Mouse (Mus musculus) heart, embryonic 16.5 days (tissue): ENCODE measurements around the gene Bcs1l. TPM values are rescaled to one million over a fixed set of nuclear protein-coding genes. Genes with fewer than 3 reads are reported as not detected.

ENCODE experiments used
- ATAC-seq: fragments of 200-750 bp; cut with Nextera tagmentation; replicated peaks from 2 replicates; pipeline ENCODE4 v1.8.0; 2017; ENCODE audit warnings: moderate number of reproducible peaks; ENCODE audit not compliant: insufficient read depth, low FRiP score; ENCODE audit errors: extremely low read depth
- H3K27ac ChIP-seq: fragments of 300-500 bp; sonication (generic); 2 replicates; pipeline ENCODE4 v1.5.1; 2014; ENCODE audit warnings: mild to moderate bottlenecking, low read length, control low read depth, moderate library complexity
- H3K27me3 ChIP-seq: fragments of 300-500 bp; sonication (generic); 2 replicates; pipeline ENCODE4 v1.6.1; 2014; ENCODE audit warnings: low read length, mixed read lengths; ENCODE audit not compliant: control insufficient read depth, insufficient read depth
- H3K36me3 ChIP-seq: fragments of 300-500 bp; sonication (generic); 2 replicates; pipeline ENCODE4 v1.6.1; 2014; ENCODE audit not compliant: control insufficient read depth, insufficient read depth
- H3K4me1 ChIP-seq: fragments of 300-500 bp; sonication (generic); 2 replicates; pipeline ENCODE4 v1.6.1; 2014; ENCODE audit warnings: low read length, mixed read lengths; ENCODE audit not compliant: control insufficient read depth, insufficient read depth
- H3K4me2 ChIP-seq: fragments of 300-500 bp; sonication (generic); 2 replicates; pipeline ENCODE4 v1.6.1; 2014; ENCODE audit warnings: low read depth, mild to moderate bottlenecking, control low read depth, low read length
- H3K4me3 ChIP-seq: fragments of 300-500 bp; sonication (generic); 2 replicates; pipeline ENCODE4 v1.5.1; 2014; ENCODE audit warnings: mild to moderate bottlenecking, control low read depth, low read length
- H3K9ac ChIP-seq: fragments of 300-500 bp; sonication (generic); 2 replicates; pipeline ENCODE4 v1.6.1; 2014; ENCODE audit warnings: low read length, control low read depth
- H3K9me3 ChIP-seq: fragments of 300-500 bp; sonication (generic); replicated peaks from 2 replicates; pipeline ENCODE4 v1.6.1; 2016; ENCODE audit warnings: low read length; ENCODE audit not compliant: control insufficient read depth
- WGBS: fragments of 180-500 bp; shearing (Covaris S2); extraction: QIAGEN DNeasy Blood & Tissue Kit; methylation state at CpG from one replicate; pipeline ENCODE4 v1.1.7; 2014; 5-methylcytosine and 5-hydroxymethylcytosine counted together
- polyA plus RNA-seq: library from polyadenylated mRNA; unstranded; fragments of >200 nt; fragmentation: Nextera tagmentation; extraction: Ambion mirVana; gene quantifications from 2 replicates; pipeline ENCODE4 v1.2.1, GENCODE M21; 2015

Gene Bcs1l
- polyA plus RNA-seq, 1 experiment from 2014 or later = 25.2 TPM

GRCm38 (mm10) chr1:74584616-74585398 lies 3.3 kb upstream of the Bcs1l start:
- Histone ChIP-seq H3K4me1 (peaks cover 32% of the 10 kb centered on the region), H3K27ac (peak overlapping the region; percentile 76), H3K36me3 (peaks cover 6% of the 10 kb centered on the region), H3K4me2 (peak overlapping the region; percentile 26), H3K9me3 (no peaks in the 10 kb centered on the region), H3K27me3 (no peaks in the 10 kb centered on the region), H3K9ac (peak overlapping the region; percentile 12), H3K4me3 (no peak overlapping the region)
- ATAC-seq = no peak
- WGBS = 73% methylated on average over 3 of the region's 3 CpGs

GRCm38 (mm10) chr1:74587233-74587772 lies 786 bp upstream of the Bcs1l start:
- WGBS = under 1% methylated on average over 24 of the region's 24 CpGs
- Histone ChIP-seq H3K4me3 (peak overlapping the region; percentile 95), H3K4me2 (peak overlapping the region; percentile 94), H3K27me3 (no peaks in the 10 kb centered on the region), H3K4me1 (peaks cover 32% of the 10 kb centered on the region), H3K27ac (peak overlapping the region; percentile 92), H3K9ac (peak overlapping the region; percentile 92), H3K36me3 (peaks cover 11% of the 10 kb centered on the region; the same call in 1 of the 2 replicates), H3K9me3 (no peaks in the 10 kb centered on the region)
- peak; percentile 3 for ATAC-seq

- Histone ChIP-seq H3K4me3 (no peak overlapping the region), H3K4me2 (no peak overlapping the region), H3K4me1 (no peaks in the 10 kb centered on the region), H3K27me3 (no peaks in the 10 kb centered on the region), H3K36me3 (peaks cover 53% of the 10 kb centered on the region), H3K27ac (no peak overlapping the region), H3K9ac (no peak overlapping the region), H3K9me3 (no peaks in the 10 kb centered on the region)
- no peak for ATAC-seq
- WGBS = 80% methylated on average over 8 of the region's 8 CpGs
Measured at GRCm38 (mm10) chr1:74594434-74594833, 6.3 kb downstream of the Bcs1l start.

GRCm38 (mm10) chr1:74600501-74601266 lies 12.6 kb downstream of the Bcs1l start:
- Histone ChIP-seq H3K4me2 (peak overlapping the region; percentile 87), H3K36me3 (peaks cover 19% of the 10 kb centered on the region), H3K27ac (peak overlapping the region; percentile 74), H3K27me3 (no peaks in the 10 kb centered on the region), H3K9me3 (no peaks in the 10 kb centered on the region), H3K9ac (peak overlapping the region; percentile 88), H3K4me1 (peaks cover 12% of the 10 kb centered on the region), H3K4me3 (peak overlapping the region; percentile 88)
- WGBS = 8% methylated on average over 26 of the region's 26 CpGs
- ATAC-seq = peak; percentile 59; the same call in 1 of the 2 replicates

- H3K4me1 ChIP-seq = peaks cover 12% of the 10 kb centered on the region
Measured at GRCm38 (mm10) chr1:74601267-74601962, 13.3 kb downstream of the Bcs1l start, which contains the start of the genes Rnf25 and Stk36. Gene Rnf25, minus strand, starts transcription at chr1:74601397. Gene Stk36, plus strand, starts transcription at chr1:74601445.

DNA sequence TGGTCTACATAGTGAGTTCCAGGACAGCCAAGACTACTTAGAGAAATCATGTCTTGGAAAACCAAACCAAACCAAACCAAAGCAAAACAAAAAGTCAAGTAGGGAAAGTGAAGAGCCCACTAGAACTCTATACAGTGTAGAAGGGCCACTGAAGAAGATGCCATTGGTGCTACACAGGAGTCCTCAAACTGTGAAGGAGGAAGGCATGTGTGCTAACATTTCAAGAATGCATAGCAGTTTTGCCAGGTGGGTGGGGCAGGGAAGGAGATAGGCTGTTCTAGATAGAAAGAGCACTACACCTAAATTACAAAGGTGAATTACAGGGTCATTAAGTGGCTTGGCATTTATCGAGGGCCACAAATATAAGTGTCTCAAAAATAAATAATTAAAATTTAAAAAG lies 36.1 kb downstream of the Bcs1l start:
- Histone ChIP-seq H3K27ac (no peak overlapping the region), H3K27me3 (no peaks in the 10 kb centered on the region), H3K4me2 (no peak overlapping the region), H3K9me3 (no peaks in the 10 kb centered on the region), H3K36me3 (no peaks in the 10 kb centered on the region), H3K4me1 (no peaks in the 10 kb centered on the region), H3K4me3 (no peak overlapping the region), H3K9ac (no peak overlapping the region)
- WGBS = 81% methylated on average over 1 of the region's 1 CpGs
- no peak for ATAC-seq

More at GRCm38 (mm10) chr1:74601267-74601962, 13.3 kb downstream of the Bcs1l start, which contains the start of the genes Rnf25 and Stk36:
- WGBS = 8% methylated on average over 25 of the region's 25 CpGs
- Histone ChIP-seq H3K27me3 (no peaks in the 10 kb centered on the region), H3K36me3 (peaks cover 14% of the 10 kb centered on the region; the same call in 1 of the 2 replicates), H3K4me2 (peak within 1 kb of the TSS; percentile 87), H3K4me3 (peak within 1 kb of the TSS; percentile 88), H3K9ac (peak within 1 kb of the TSS; percentile 88), H3K27ac (peak within 1 kb of the TSS; percentile 74), H3K9me3 (no peaks in the 10 kb centered on the region)
- ATAC-seq = peak; percentile 89

- Histone ChIP-seq H3K4me2 (no peak overlapping the region), H3K36me3 (no peaks in the 10 kb centered on the region), H3K27ac (no peak overlapping the region), H3K4me3 (no peak overlapping the region), H3K9me3 (no peaks in the 10 kb centered on the region), H3K9ac (no peak overlapping the region), H3K27me3 (no peaks in the 10 kb centered on the region), H3K4me1 (no peaks in the 10 kb centered on the region)
- 64% methylated on average over 4 of the region's 4 CpGs for WGBS
- no peak for ATAC-seq
Measured at GRCm38 (mm10) chr1:74626076-74626475, 38.0 kb downstream of the Bcs1l start.

DNA sequence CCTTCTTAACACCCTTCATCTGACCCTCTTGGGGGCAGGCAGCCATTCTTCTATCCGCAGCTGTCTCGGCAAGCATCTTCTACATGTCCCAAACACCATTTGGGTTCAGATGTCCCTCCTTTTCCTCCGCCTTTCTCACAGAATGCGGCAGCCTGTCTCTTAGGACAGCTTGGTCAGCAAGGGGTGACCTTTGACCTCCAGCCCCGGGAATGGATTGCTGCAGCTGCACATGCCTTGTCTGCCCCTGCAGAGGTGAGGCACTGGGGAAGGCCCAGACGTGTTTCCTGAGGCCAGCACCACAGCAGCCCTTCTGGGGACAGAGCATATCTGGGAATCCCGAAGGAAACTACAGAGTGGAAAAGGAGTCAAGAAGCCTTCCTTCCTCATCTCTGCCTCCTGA lies 39.9 kb downstream of the Bcs1l start:
- Histone ChIP-seq H3K27me3 (no peaks in the 10 kb centered on the region), H3K9me3 (no peaks in the 10 kb centered on the region), H3K9ac (no peak overlapping the region), H3K4me3 (no peak overlapping the region), H3K4me2 (no peak overlapping the region), H3K36me3 (no peaks in the 10 kb centered on the region), H3K27ac (no peak overlapping the region), H3K4me1 (no peaks in the 10 kb centered on the region)
- ATAC-seq = no peak
- 52% methylated on average over 7 of the region's 7 CpGs for WGBS
